Mouse (Mus musculus): ENCODE results near the gene Utf1.

Utf1 gene

GRCm38 (mm10) chr7:139943674-139944281 is at the start of gene Utf1:
Utf1 (plus strand) TSS chr7:139943789.
- DNase-seq = no peak

- peak; percentile 85 for DNase-seq
Observed at GRCm38 (mm10) chr7:139894655-139895557, 48.7 kb upstream of the Utf1 start, which contains the start of gene Kndc1. Kndc1 (plus strand) TSS chr7:139894696.

GRCm38 (mm10) chr7:139896271-139896670 is 47.3 kb upstream of the Utf1 start:
- no peak for DNase-seq

GRCm38 (mm10) chr7:139896796-139897195 is 46.8 kb upstream of the Utf1 start:
- DNase-seq = no peak

GRCm38 (mm10) chr7:139898606-139899005 is 45.0 kb upstream of the Utf1 start:
- no peak for DNase-seq

GRCm38 (mm10) chr7:139899505-139899904 is 44.1 kb upstream of the Utf1 start:
- peak; percentile 69 for DNase-seq

GRCm38 (mm10) chr7:139900456-139900855 is 43.1 kb upstream of the Utf1 start:
- no peak for DNase-seq

GRCm38 (mm10) chr7:139900896-139901295 is 42.7 kb upstream of the Utf1 start:
- DNase-seq = no peak

GRCm38 (mm10) chr7:139901981-139902380 is 41.6 kb upstream of the Utf1 start:
- DNase-seq = no peak

- DNase-seq = no peak
Observed at GRCm38 (mm10) chr7:139905261-139905660, 38.3 kb upstream of the Utf1 start.

GRCm38 (mm10) chr7:139905661-139906060 is 37.9 kb upstream of the Utf1 start:
- DNase-seq = peak; percentile 67

- no peak for DNase-seq
Observed at GRCm38 (mm10) chr7:139908176-139908575, 35.4 kb upstream of the Utf1 start.

- DNase-seq = no peak
Observed at GRCm38 (mm10) chr7:139909469-139909868, 34.1 kb upstream of the Utf1 start.

GRCm38 (mm10) chr7:139910204-139910835 is 33.3 kb upstream of the Utf1 start:
- DNase-seq = no peak

- no peak for DNase-seq
Observed at GRCm38 (mm10) chr7:139914141-139915047, 29.2 kb upstream of the Utf1 start.

GRCm38 (mm10) chr7:139915646-139916257 is 27.8 kb upstream of the Utf1 start:
- no peak for DNase-seq

- DNase-seq = no peak
Observed at GRCm38 (mm10) chr7:139916345-139916744, 27.2 kb upstream of the Utf1 start.

GRCm38 (mm10) chr7:139918262-139918661 is 25.3 kb upstream of the Utf1 start:
- no peak for DNase-seq

- DNase-seq = no peak
Observed at GRCm38 (mm10) chr7:139930732-139931131, 12.9 kb upstream of the Utf1 start.

GRCm38 (mm10) chr7:139936705-139937104 is 6.9 kb upstream of the Utf1 start:
- DNase-seq = no peak

- no peak for DNase-seq
Observed at GRCm38 (mm10) chr7:139937138-139937537, 6.5 kb upstream of the Utf1 start.

- no peak for DNase-seq
Observed at GRCm38 (mm10) chr7:139937810-139938209, 5.8 kb upstream of the Utf1 start.
